Comparison of ENCODE assay signal across 24 mouse cellular contexts in the genomic region with DNA sequence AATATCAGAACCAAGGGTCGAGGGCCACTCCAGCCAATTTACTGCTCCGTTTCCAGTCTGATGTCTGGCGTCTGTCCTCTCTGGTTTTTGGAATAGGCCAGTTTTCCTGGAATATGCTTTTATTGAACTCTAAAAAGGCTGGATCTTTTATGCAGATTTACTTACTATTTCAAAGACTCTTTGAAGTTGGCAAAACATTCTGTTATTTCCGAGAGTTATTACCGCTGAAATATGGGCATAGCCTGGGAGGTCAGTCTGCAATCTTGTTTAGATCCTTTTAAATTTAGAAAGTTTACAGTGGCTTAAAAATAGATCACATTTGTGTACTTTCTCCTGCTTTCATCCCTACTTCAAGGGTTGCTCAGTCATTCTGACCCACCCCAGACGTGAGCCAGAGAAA. TPM values are rescaled to one million over a fixed set of nuclear protein-coding genes. Genes with fewer than 3 reads are reported as not detected.
DNase-seq lines count a peak whose midpoint lies in the region; ATAC-seq and TF ChIP-seq lines count a peak whose summit lies in the region.
"Had no signal": no experiment of that assay in that cellular context is flagged by ENCODE, and none has a peak within 500 bp of the region (broad histone marks: within the 10 kb centered on the region; RNA-seq: fewer than 3 reads in every experiment).

No protein-coding gene starts in this region.

- no peaks in the 10 kb centered on the region for H3K36me3 ChIP-seq in lung, embryonic 14.5 days (ENCODE audit: insufficient read depth)
- no peaks in the 10 kb centered on the region for H3K36me3 ChIP-seq in lung, postnatal 0 days (ENCODE audit: insufficient read depth, low read length)
- H3K36me3 ChIP-seq: forebrain, embryonic 10.5 days; heart, embryonic 12.5 days; heart, embryonic 15.5 days; hindbrain, embryonic 10.5 days; hindbrain, embryonic 13.5 days had no signal

- H3K4me3 ChIP-seq in gastrocnemius, adult 2 months, result no peak overlapping the region
- no peak overlapping the region for H3K4me3 ChIP-seq in lung, embryonic 14.5 days (ENCODE audit: low read depth, low read length)
- no peak overlapping the region for H3K4me3 ChIP-seq in lung, postnatal 0 days (ENCODE audit: low read depth, low read length)
- H3K4me3 ChIP-seq: forebrain, embryonic 10.5 days; forebrain, embryonic 13.5 days; heart, embryonic 12.5 days; heart, embryonic 15.5 days; hindbrain, embryonic 10.5 days; hindbrain, embryonic 13.5 days had no signal

- H3K27me3 ChIP-seq in lung, embryonic 14.5 days (ENCODE audit: insufficient read depth, low read length), result no peaks in the 10 kb centered on the region
- H3K27me3 ChIP-seq in lung, postnatal 0 days (replicated peaks; ENCODE audit: insufficient read depth, low read length), result no peaks in the 10 kb centered on the region
- H3K27me3 ChIP-seq: forebrain, embryonic 13.5 days; heart, embryonic 12.5 days; heart, embryonic 15.5 days; hindbrain, embryonic 13.5 days had no signal

- 0 out of 2 replicates have a peak, but pooled peaks cover 5% of the 10 kb centered on the region for H3K4me1 ChIP-seq in lung, embryonic 14.5 days (ENCODE audit: insufficient read depth)
- no peaks in the 10 kb centered on the region for H3K4me1 ChIP-seq in lung, postnatal 0 days (ENCODE audit: insufficient read depth, low read depth, low read length)
- H3K4me1 ChIP-seq: forebrain, embryonic 13.5 days had no signal

- no peaks in the 10 kb centered on the region for H3K9me3 ChIP-seq in lung, embryonic 14.5 days (ENCODE audit: low read depth, low read length)
- H3K9me3 ChIP-seq in lung, postnatal 0 days (ENCODE audit: low read length), result no peaks in the 10 kb centered on the region
- H3K9me3 ChIP-seq: forebrain, embryonic 10.5 days; forebrain, embryonic 13.5 days; heart, embryonic 12.5 days; heart, embryonic 15.5 days; hindbrain, embryonic 10.5 days; hindbrain, embryonic 13.5 days had no signal

- H3K4me2 ChIP-seq in lung, embryonic 14.5 days, result no peak overlapping the region
- no peak overlapping the region for H3K4me2 ChIP-seq in lung, postnatal 0 days (replicated peaks; ENCODE audit: low read depth, low read length)
- H3K4me2 ChIP-seq: forebrain, embryonic 13.5 days; heart, embryonic 12.5 days; heart, embryonic 15.5 days; hindbrain, embryonic 13.5 days had no signal

- 0 out of 2 replicates have a peak, but pooled peaks have one; percentile 3 for ATAC-seq in lung, embryonic 14.5 days (ENCODE audit: insufficient read depth)
- no peak; the same call in 1 of the 2 replicates for ATAC-seq in lung, postnatal 0 days
- ATAC-seq: activated CD4-positive, CD25-positive, alpha-beta regulatory T cell, adult 4 months; forebrain, embryonic 13.5 days; forebrain, embryonic 16.5 days had no signal

- peak overlapping the region; percentile 48; the same call in 1 of the 2 replicates for H3K27ac ChIP-seq in gastrocnemius, adult 2 months
- peak overlapping the region; percentile 56 for H3K27ac ChIP-seq in lung, embryonic 14.5 days (ENCODE audit: low read depth)
- no peak overlapping the region for H3K27ac ChIP-seq in lung, postnatal 0 days (ENCODE audit: low read length)
- H3K27ac ChIP-seq: forebrain, embryonic 10.5 days; forebrain, embryonic 13.5 days; heart, embryonic 15.5 days; hindbrain, embryonic 10.5 days; hindbrain, embryonic 13.5 days had no signal

- no peak for DNase-seq in gastrocnemius, adult 2 months
- no peak for DNase-seq in gastrocnemius, postnatal 4 days (ENCODE audit: low spot score in 2 of 2)
- peak; percentile 47 for DNase-seq in lung, embryonic 14.5 days
- DNase-seq in lung, postnatal 10 days, result no peak
- DNase-seq in lung, postnatal 0 days (ENCODE audit: low spot score), result peak; percentile 22
- no peak for DNase-seq in lung, adult 18-20 months
- DNase-seq in cerebellum, adult 11-12 months, result no peak
- DNase-seq: adrenal gland, adult 8-10 months; adrenal gland, postnatal 25 days; cerebellum, adult 18-20 months; cerebellum, adult 9-10 months; cerebellum, postnatal 14 days; gastrocnemius, postnatal 14 days; heart, adult 18-20 months; heart, postnatal 10 days; heart, postnatal 36 days had no signal

- WGBS in lung, embryonic 14.5 days, result 54% methylated on average over 6 of the region's 6 CpGs
- WGBS in lung, postnatal 0 days, result 63% methylated on average over 6 of the region's 6 CpGs

- TF ChIP-seq EP300 in lung, postnatal 0 days (IDR thresholded peaks at IDR 0.05), result 0 out of 2 replicates have a peak, but pooled peaks have one; percentile 20

- intact Hi-C loops in gastrocnemius, adult 2 months (cut with DNase I), result no loop called here

- no peak overlapping the region for H3K9ac ChIP-seq in lung, embryonic 14.5 days
- no peak overlapping the region for H3K9ac ChIP-seq in lung, postnatal 0 days (replicated peaks; ENCODE audit: low read depth)
- H3K9ac ChIP-seq: forebrain, embryonic 13.5 days; heart, embryonic 12.5 days; heart, embryonic 15.5 days; hindbrain, embryonic 13.5 days had no signal

- TF ChIP-seq CTCF in gastrocnemius, adult 2 months (IDR thresholded peaks at IDR 0.05), result no peak
- no peak for TF ChIP-seq CTCF in lung, embryonic 14.5 days (IDR thresholded peaks at IDR 0.05; ENCODE audit: low read depth)
- TF ChIP-seq CTCF in lung, postnatal 0 days (IDR thresholded peaks at IDR 0.05), result no peak

RNA-seq across cellular contexts. Expression of a gene that starts 29.4 kb away (rescaled TPM):
- 1 to 10 TPM; 2.0 to 5.4 TPM for total RNA-seq in gastrocnemius, adult 2 months (2021)
- total RNA-seq in gastrocnemius, postnatal 4 days (2021), result 10 to 100 TPM; 11.7 to 15.1 TPM
- polyA plus RNA-seq in lung, embryonic 14.5 days (2014; fragmentation: Nextera tagmentation; extraction: Ambion mirVana), result 90.2 and 93.2 TPM in 2 replicates
- polyA plus RNA-seq in lung, postnatal 0 days (2015; fragmentation: Nextera tagmentation; extraction: Ambion mirVana), result 80.4 and 86.7 TPM in 2 replicates

Comparison
In these comparisons a context has a peak if more than half of its experiments do, and no peak if none do; other contexts are left out.
1. DNase-seq: peak in lung, embryonic 14.5 days (single experiment) and lung, postnatal 0 days (single experiment); none in gastrocnemius, adult 2 months (single experiment), gastrocnemius, postnatal 4 days (0 of 2), lung, postnatal 10 days (single experiment), lung, adult 18-20 months (0 of 2) and cerebellum, adult 11-12 months (single experiment).